Mouse (Mus musculus): ENCODE measurements at regions not wholly inside any gene's neighbourhood (a gene's known extent, or its start where the extent isn't known, plus 50 kb on each side); places are given as distances from the start of the nearest gene placed in this dataset.

DNA sequence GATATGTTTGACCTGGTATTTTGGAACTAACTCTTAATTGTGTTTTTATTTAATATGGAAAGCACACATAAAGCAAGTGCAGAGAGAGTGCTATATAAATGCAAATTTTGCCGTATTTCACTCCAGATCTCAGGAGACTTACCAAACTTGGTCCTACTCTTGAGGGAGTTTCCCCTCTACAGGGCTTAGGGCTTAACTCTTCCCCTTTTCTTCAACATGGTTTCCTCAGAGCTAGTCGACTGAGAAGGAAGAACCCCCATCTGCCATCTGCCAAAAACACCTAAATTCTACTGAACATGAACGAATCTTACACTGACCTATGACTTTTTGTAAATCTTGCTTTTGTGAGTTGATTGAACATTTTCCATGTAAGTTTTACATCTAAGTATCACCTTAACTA is 122.8 kb upstream of the Nebl start:
- no peak for TF ChIP-seq CTCF (IDR thresholded peaks at IDR 0.05; ENCODE audit: low read depth, low read length)
- TF ChIP-seq POLR2A (IDR thresholded peaks at IDR 0.05; ENCODE audit: extremely low read depth, insufficient read depth, low read length), result no peak
